Mouse (Mus musculus) hindbrain, embryonic 10.5 days (tissue): ENCODE results near the gene Gm20441. TPM values are rescaled to one million over a fixed set of nuclear protein-coding genes. Genes with fewer than 3 reads are reported as not detected.

Source experiments
- DNase-seq: peaks from one replicate; pipeline ENCODE4 v3.0.0-alpha.2; 2017; ENCODE audit warnings: low spot score
- H3K27ac ChIP-seq: fragments of 300-500 bp; sonication (generic); 2 replicates; pipeline ENCODE4 v1.5.1; 2016; ENCODE audit warnings: mild to moderate bottlenecking, moderate library complexity
- H3K27me3 ChIP-seq: fragments of 300-500 bp; sonication (generic); 2 replicates; pipeline ENCODE4 v1.6.1; 2016; ENCODE audit warnings: mild to moderate bottlenecking; ENCODE audit not compliant: poor library complexity, insufficient read depth, severe bottlenecking
- H3K36me3 ChIP-seq: fragments of 300-500 bp; sonication (generic); 2 replicates; pipeline ENCODE4 v1.6.1; 2016; ENCODE audit warnings: mild to moderate bottlenecking, moderate library complexity
- H3K4me1 ChIP-seq: fragments of 300-500 bp; sonication (generic); replicated peaks from 2 replicates; pipeline ENCODE4 v1.6.1; 2016; ENCODE audit warnings: mild to moderate bottlenecking
- H3K4me3 ChIP-seq: fragments of 300-500 bp; sonication (generic); 2 replicates; pipeline ENCODE4 v1.5.1; 2016; ENCODE audit warnings: mild to moderate bottlenecking, moderate library complexity
- H3K9me3 ChIP-seq: fragments of 300-500 bp; sonication (generic); 2 replicates; pipeline ENCODE4 v1.6.1; 2016; ENCODE audit warnings: mild to moderate bottlenecking, moderate library complexity
- WGBS: fragments of 180-500 bp; shearing (Covaris S2); methylation state at CpG from one replicate; pipeline ENCODE4 v1.1.7; 2016; 5-methylcytosine and 5-hydroxymethylcytosine counted together
- polyA plus RNA-seq: library from polyadenylated mRNA; unstranded; fragments of >200 nt; fragmentation: Nextera tagmentation; extraction: Ambion mirVana; gene quantifications from 2 replicates; pipeline ENCODE4 v1.2.1, GENCODE M21; 2016

Gene Gm20441
- polyA plus RNA-seq, 1 experiment from 2014 or later = not detected

- H3K4me1 ChIP-seq = no peaks in the 10 kb centered on the region
- WGBS = 93% methylated on average over 7 of the region's 7 CpGs
- H3K36me3 ChIP-seq = peaks cover 97% of the 10 kb centered on the region
- no peak overlapping the region for H3K27ac ChIP-seq
- H3K27me3 ChIP-seq = no peaks in the 10 kb centered on the region
- no peak overlapping the region for H3K4me3 ChIP-seq
- H3K9me3 ChIP-seq = no peaks in the 10 kb centered on the region
- no peak for DNase-seq
Observed at GRCm38 (mm10) chr10:75725449-75725848, 55.3 kb downstream of the Gm20441 start.

Other genes with a start within 250 kb of the Gm20441 start
- 2.8 and 6.6 TPM in 2 replicates for gene Lrrc75b, start 220.6 kb downstream of the Gm20441 start, polyA plus RNA-seq
- gene Ggt1, start 219.3 kb downstream of the Gm20441 start, polyA plus RNA-seq = 3.3 and 3.4 TPM in 2 replicates
- gene Ggt5, start 191.6 kb downstream of the Gm20441 start, polyA plus RNA-seq = 0.30 and 0.82 TPM in 2 replicates
- gene Susd2, start 136.9 kb downstream of the Gm20441 start, polyA plus RNA-seq = 2.0 and 3.0 TPM in 2 replicates
- 36.8 and 38.4 TPM in 2 replicates for gene Cabin1, start 16.6 kb downstream of the Gm20441 start, polyA plus RNA-seq
- gene Ddt, start 7.5 kb downstream of the Gm20441 start, polyA plus RNA-seq = 94.1 and 95.3 TPM in 2 replicates
- gene Gstt3, start 460 bp upstream of the Gm20441 start, polyA plus RNA-seq = 1.4 and 1.9 TPM in 2 replicates
- 3.8 and 4.1 TPM in 2 replicates for gene Gstt1, start 17.6 kb upstream of the Gm20441 start, polyA plus RNA-seq
- gene Gstt4, start 41.6 kb upstream of the Gm20441 start, polyA plus RNA-seq = not detected in 2 replicates
- gene Gstt2, start 56.5 kb upstream of the Gm20441 start, polyA plus RNA-seq = 7.9 and 8.5 TPM in 2 replicates
- 2,694 and 3,395 TPM in 2 replicates for gene Mif, start 79.3 kb upstream of the Gm20441 start, polyA plus RNA-seq
- gene Derl3, start 112.5 kb upstream of the Gm20441 start, polyA plus RNA-seq = 1.6 and 3.1 TPM in 2 replicates
- gene Smarcb1, start 140.7 kb upstream of the Gm20441 start, polyA plus RNA-seq = 284 and 332 TPM in 2 replicates
- gene Chchd10, start 152.2 kb upstream of the Gm20441 start, polyA plus RNA-seq = 9.3 and 13.1 TPM in 2 replicates
- 31.0 and 41.3 TPM in 2 replicates for gene Mmp11, start 155.5 kb upstream of the Gm20441 start, polyA plus RNA-seq
- gene Gm867, start 159.7 kb upstream of the Gm20441 start, polyA plus RNA-seq = 0.85 and 1.6 TPM in 2 replicates
- gene Vpreb3, start 162.1 kb upstream of the Gm20441 start, polyA plus RNA-seq = 0.37 and 0.61 TPM in 2 replicates
- not detected in 2 replicates for gene Gm5134, start 173.6 kb upstream of the Gm20441 start, polyA plus RNA-seq